Mouse (Mus musculus) heart, embryonic 12.5 days (tissue): ENCODE results near the gene Tfap2c. TPM values are rescaled to one million over a fixed set of nuclear protein-coding genes. Genes with fewer than 3 reads are reported as not detected.

Source experiments
- ATAC-seq: fragments of 200-750 bp; cut with Nextera tagmentation; 2 replicates; pipeline ENCODE4 v1.8.0; 2017; ENCODE audit warnings: moderate TSS enrichment, moderate library complexity; ENCODE audit not compliant: insufficient number of reproducible peaks, low FRiP score
- H3K27ac ChIP-seq: fragments of 300-500 bp; sonication (generic); 2 replicates; pipeline ENCODE4 v1.5.1; 2016; ENCODE audit warnings: mild to moderate bottlenecking, moderate library complexity; ENCODE audit not compliant: poor library complexity, severe bottlenecking
- H3K27me3 ChIP-seq: fragments of 300-500 bp; sonication (generic); replicated peaks from 2 replicates; pipeline ENCODE4 v1.6.1; 2016; ENCODE audit warnings: mild to moderate bottlenecking, moderate library complexity
- H3K36me3 ChIP-seq: fragments of 300-500 bp; sonication (generic); 2 replicates; pipeline ENCODE4 v1.6.1; 2016; ENCODE audit warnings: mild to moderate bottlenecking, moderate library complexity
- H3K4me1 ChIP-seq: fragments of 300-500 bp; sonication (generic); replicated peaks from 2 replicates; pipeline ENCODE4 v1.6.1; 2016; ENCODE audit warnings: mild to moderate bottlenecking
- H3K4me2 ChIP-seq: fragments of 300-500 bp; sonication (generic); 2 replicates; pipeline ENCODE4 v1.6.1; 2016; ENCODE audit warnings: mild to moderate bottlenecking, moderate library complexity
- H3K4me3 ChIP-seq: fragments of 300-500 bp; sonication (generic); 2 replicates; pipeline ENCODE4 v1.5.1; 2016; ENCODE audit warnings: mild to moderate bottlenecking
- H3K9ac ChIP-seq: fragments of 300-500 bp; sonication (generic); 2 replicates; pipeline ENCODE4 v1.6.1; 2016; ENCODE audit warnings: mild to moderate bottlenecking, moderate library complexity
- H3K9me3 ChIP-seq: fragments of 300-500 bp; sonication (generic); replicated peaks from 2 replicates; pipeline ENCODE4 v1.6.1; 2016; ENCODE audit warnings: mild to moderate bottlenecking, moderate library complexity
- WGBS: fragments of 180-500 bp; shearing (Covaris S2); methylation state at CpG from one replicate; pipeline ENCODE4 v1.1.7; 2016; 5-methylcytosine and 5-hydroxymethylcytosine counted together
- polyA plus RNA-seq: library from polyadenylated mRNA; unstranded; fragments of >200 nt; fragmentation: Nextera tagmentation; extraction: Ambion mirVana; gene quantifications from 2 replicates; pipeline ENCODE4 v1.2.1, GENCODE M21; 2016

Tfap2c gene
- polyA plus RNA-seq = 0.10 TPM in 1 of 2 replicates, not detected in the other

DNA sequence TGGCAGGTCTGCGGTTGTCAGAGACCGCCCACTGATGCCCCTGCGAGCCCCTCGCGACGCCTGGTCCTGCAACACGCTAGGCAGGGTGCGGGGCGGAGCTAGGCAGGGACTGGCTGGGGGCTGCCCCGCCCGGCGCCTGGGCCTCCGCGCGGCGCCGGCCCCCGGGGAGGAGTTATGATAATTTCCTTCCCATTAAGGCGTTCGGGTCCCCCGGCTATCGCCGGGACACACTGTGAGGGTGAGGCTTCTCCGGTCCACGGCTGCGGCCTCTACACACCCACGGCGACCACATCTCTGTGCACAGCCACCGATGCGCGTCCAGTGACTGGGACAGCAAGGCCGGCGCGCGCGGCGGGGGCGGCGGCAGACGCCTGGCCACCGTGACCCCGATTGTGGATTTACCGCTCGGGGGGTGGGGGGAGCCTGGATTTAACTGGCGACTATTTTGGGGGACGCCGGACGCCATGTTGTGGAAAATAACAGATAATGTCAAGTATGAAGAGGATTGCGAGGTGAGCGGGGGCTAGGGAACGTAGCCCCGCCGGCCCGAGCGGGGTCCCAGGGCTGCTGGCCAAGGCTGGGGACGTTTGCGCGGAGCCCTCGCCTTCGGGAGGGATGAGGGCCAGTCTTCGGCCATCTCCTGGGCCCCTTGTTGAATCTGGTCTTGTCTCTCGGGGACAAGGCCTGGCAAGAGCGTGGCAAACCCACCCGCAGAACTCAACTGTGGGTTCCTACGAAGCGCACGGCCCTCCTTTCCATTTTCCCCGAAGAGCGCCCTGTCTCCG, at the start of gene Tfap2c:
Gene Tfap2c, plus strand, starts transcription at position 223 of the 785 bp plus-strand sequence.
- WGBS = under 1% methylated on average over 70 of the region's 70 CpGs
- Histone ChIP-seq H3K36me3 (no peaks in the 10 kb centered on the region), H3K27me3 (peaks cover 95% of the 10 kb centered on the region), H3K4me2 (peak within 1 kb of the TSS; percentile 74), H3K4me1 (peaks cover 44% of the 10 kb centered on the region), H3K27ac (no peak within 1 kb of the TSS), H3K4me3 (peak within 1 kb of the TSS; percentile 45), H3K9me3 (no peaks in the 10 kb centered on the region), H3K9ac (no peak within 1 kb of the TSS)
- ATAC-seq = peak; percentile 40; the same call in 1 of the 2 replicates

DNA sequence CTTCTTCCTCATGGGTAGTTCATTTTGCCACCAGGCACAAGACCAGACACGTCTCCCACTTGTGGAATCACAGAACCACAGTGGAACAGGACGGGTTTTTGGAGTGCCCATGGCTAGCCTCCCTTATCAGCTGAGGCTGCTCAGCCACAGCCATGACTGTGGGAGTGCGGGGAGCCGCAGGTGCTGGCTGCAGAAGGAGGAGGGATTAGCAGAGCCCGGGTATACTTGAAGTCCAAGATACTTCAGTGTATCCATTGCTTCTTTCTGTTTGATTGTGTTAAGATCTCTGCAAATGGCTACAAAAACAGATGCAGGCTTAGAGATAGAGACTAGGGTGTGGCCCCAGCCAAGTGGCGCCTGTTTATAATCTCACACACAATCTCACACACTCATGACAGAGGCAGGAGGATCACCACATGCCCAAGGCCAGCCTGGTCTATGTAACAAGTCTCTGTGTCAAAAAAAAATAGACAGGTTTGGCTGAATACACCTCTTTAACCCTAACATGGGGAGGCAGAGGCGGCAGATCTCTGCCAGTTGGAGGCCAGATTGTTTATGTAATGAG, 48.6 kb upstream of the Tfap2c start:
- H3K9ac ChIP-seq = no peak overlapping the region
- no peak overlapping the region for H3K27ac ChIP-seq
- H3K4me1 ChIP-seq = 0 out of 2 replicates have a peak, but pooled peaks cover 4% of the 10 kb centered on the region
- H3K4me2 ChIP-seq = no peak overlapping the region
- 20% methylated on average over 7 of the region's 7 CpGs for WGBS
- H3K27me3 ChIP-seq = 0 out of 2 replicates have a peak, but pooled peaks cover 3% of the 10 kb centered on the region
- no peak overlapping the region for H3K4me3 ChIP-seq
- no peaks in the 10 kb centered on the region for H3K36me3 ChIP-seq
- no peak for ATAC-seq
- H3K9me3 ChIP-seq = no peaks in the 10 kb centered on the region

DNA sequence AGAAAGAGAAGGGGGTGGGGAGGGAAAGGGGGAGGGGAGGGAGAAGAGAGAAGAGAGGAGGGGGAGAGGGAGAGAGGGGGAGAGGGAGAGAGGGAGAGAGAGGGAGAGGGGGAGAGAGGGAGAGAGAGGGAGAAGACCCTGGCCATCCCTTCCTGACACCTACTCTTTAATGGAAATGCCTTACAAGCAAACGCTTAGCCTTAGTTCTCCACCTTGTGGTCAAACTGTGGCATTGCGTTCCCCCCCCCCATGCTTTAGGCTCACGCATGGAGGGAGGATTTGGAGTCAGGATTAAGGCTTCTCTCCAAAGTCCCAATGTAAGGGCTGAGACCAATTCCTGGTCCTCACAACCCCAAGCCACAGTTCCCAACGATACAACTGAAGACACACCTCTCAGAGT, 48.1 kb upstream of the Tfap2c start:
- Histone ChIP-seq H3K36me3 (no peaks in the 10 kb centered on the region), H3K9me3 (no peaks in the 10 kb centered on the region), H3K4me3 (no peak overlapping the region), H3K27me3 (0 out of 2 replicates have a peak, but pooled peaks cover 3% of the 10 kb centered on the region), H3K27ac (no peak overlapping the region), H3K4me2 (no peak overlapping the region), H3K4me1 (0 out of 2 replicates have a peak, but pooled peaks cover 4% of the 10 kb centered on the region), H3K9ac (no peak overlapping the region)
- WGBS = 4% methylated on average over 4 of the region's 4 CpGs
- ATAC-seq = no peak; the same call in 1 of the 2 replicates

DNA sequence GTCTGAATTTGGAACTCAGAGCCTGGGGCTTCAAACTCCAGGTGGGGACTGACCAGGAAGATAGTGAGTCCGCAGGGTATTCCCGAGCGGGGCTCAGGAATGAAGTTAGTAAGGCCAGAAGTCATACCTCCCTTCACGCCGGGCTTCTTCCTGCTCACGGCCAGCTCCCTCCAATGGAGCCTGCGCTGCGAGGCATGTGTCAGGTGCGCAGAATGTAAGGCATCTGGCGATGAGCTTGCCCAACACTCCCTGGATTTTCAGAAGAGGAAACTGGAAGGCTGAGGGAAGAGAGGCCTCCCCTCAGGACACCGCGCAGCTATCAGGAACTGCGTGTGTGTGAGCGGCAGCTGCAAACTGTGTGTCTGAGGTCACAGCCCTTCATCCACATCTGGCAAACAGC, 47.2 kb upstream of the Tfap2c start:
- Histone ChIP-seq H3K9ac (no peak overlapping the region), H3K27me3 (0 out of 2 replicates have a peak, but pooled peaks cover 3% of the 10 kb centered on the region), H3K27ac (no peak overlapping the region), H3K4me2 (no peak overlapping the region), H3K36me3 (no peaks in the 10 kb centered on the region), H3K4me3 (no peak overlapping the region), H3K9me3 (no peaks in the 10 kb centered on the region), H3K4me1 (0 out of 2 replicates have a peak, but pooled peaks cover 4% of the 10 kb centered on the region)
- WGBS = 55% methylated on average over 14 of the region's 14 CpGs
- no peak for ATAC-seq

DNA sequence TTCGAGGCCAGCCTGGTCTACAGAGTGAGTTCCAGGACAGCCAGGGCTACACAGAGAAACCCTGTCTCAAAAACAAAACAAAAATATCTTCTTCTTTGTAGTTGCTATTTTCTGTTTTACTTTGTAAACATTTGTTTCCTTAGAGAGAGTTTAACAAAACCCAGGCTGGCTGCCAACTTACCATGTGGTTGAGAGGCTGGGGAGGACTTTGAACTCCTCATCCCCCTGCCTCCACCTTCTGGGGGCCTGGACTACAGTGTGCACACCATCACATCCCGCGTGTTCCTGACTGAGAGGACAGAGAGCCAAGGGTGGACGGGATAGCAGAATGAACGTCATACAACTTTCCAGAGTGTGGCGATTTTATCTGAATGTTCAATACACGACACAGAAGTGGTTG, 43.3 kb upstream of the Tfap2c start:
- Histone ChIP-seq H3K9ac (no peak overlapping the region), H3K36me3 (no peaks in the 10 kb centered on the region), H3K4me1 (no peaks in the 10 kb centered on the region), H3K9me3 (no peaks in the 10 kb centered on the region), H3K4me3 (no peak overlapping the region), H3K27ac (no peak overlapping the region), H3K27me3 (0 out of 2 replicates have a peak, but pooled peaks cover 3% of the 10 kb centered on the region), H3K4me2 (no peak overlapping the region)
- no peak for ATAC-seq
- WGBS = 84% methylated on average over 7 of the region's 7 CpGs

DNA sequence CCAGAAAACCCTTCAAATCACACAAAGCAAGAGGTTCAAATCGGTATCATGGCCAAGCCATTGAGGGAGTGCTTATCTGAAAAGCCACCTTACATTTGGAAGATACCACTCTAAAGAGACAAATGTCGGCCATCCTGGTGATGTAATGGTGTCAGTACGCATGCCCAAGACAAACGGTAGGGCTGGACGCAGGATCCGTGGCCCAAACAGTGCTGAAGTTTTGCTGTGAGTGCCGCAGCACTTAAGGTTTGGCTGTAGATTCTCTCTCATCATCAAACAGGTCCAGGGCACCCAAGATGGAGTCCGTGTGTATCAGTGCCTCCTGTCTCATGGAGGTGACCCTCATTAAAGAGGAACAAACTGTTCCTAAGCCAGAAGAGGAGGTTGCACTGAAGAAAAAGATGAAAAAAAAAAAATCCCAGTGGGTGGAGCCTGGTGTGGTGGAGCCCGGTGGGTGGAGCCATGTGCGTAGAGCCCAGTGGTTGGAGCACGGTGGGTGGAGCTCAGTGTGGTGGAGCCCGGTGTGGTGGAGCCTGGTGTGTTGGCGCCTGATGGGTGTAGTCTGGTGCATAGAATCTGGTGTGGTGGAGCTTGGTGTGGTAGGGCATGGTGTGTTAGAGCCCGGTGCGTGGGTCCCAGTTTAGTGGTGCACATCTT, 39.2 kb upstream of the Tfap2c start:
- no peak overlapping the region for H3K4me3 ChIP-seq
- no peaks in the 10 kb centered on the region for H3K4me1 ChIP-seq
- 0 out of 2 replicates have a peak, but pooled peaks cover 7% of the 10 kb centered on the region for H3K9me3 ChIP-seq
- H3K27me3 ChIP-seq = 0 out of 2 replicates have a peak, but pooled peaks cover 2% of the 10 kb centered on the region
- no peak overlapping the region for H3K4me2 ChIP-seq
- H3K9ac ChIP-seq = no peak overlapping the region
- ATAC-seq = no peak
- H3K36me3 ChIP-seq = no peaks in the 10 kb centered on the region
- 78% methylated on average over 15 of the region's 15 CpGs for WGBS
- no peak overlapping the region for H3K27ac ChIP-seq

DNA sequence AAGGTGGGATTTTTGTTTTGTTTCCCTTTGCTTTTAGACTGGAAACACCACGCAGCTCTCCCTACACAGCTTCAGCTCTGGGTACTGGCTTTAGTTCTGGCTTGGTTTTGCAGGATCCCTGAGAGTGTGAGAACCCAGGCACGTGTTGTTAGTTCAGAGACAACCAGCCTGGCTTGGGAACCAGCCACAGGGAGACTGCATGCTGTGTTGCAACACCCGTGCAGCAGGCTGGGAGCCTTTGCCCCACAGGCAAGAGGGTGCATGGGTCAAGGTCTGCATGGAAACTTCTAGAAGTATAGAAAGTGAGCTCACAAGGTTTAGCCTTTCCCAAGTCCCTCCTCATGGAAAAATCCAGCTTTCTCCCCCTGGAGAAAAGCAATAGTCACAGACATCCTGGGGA, 38.5 kb upstream of the Tfap2c start:
- no peaks in the 10 kb centered on the region for H3K4me1 ChIP-seq
- no peaks in the 10 kb centered on the region for H3K36me3 ChIP-seq
- peaks cover 7% of the 10 kb centered on the region; the same call in 1 of the 2 replicates for H3K27me3 ChIP-seq
- WGBS = 44% methylated on average over 3 of the region's 3 CpGs
- H3K9ac ChIP-seq = no peak overlapping the region
- H3K9me3 ChIP-seq = 0 out of 2 replicates have a peak, but pooled peaks cover 7% of the 10 kb centered on the region
- no peak overlapping the region for H3K27ac ChIP-seq
- no peak for ATAC-seq
- no peak overlapping the region for H3K4me3 ChIP-seq
- no peak overlapping the region for H3K4me2 ChIP-seq

DNA sequence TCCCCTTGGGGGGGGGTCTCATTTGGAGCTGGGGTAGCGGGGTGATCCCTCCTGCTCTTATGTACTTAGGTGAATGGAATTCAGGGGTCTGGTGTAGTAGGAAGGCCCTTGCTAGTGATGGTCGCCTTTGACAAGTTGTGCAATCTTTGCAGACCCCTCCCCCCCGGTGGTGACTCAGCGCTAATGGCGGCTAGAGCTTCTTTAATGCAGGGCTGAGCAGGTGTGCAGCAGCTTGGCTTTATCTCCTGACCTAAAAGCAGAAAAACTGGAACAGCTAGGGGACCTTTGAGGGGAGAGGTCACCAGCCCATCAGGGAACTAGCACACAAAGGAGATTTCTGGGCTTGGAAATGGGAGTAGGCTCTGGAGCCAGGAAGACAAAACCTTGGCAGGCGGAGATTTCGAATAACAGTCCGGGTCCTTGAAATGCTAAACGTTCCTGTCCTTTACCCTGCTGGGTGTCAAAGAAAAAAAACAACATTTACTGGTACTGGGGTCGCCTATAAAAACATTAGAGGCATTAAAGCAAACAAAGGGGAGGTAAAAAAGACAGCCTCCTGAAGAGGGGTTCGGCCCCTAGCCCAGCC, 32.9 kb upstream of the Tfap2c start:
- Histone ChIP-seq H3K27me3 (peaks cover 11% of the 10 kb centered on the region; the same call in 1 of the 2 replicates), H3K27ac (no peak overlapping the region), H3K4me2 (no peak overlapping the region), H3K4me3 (no peak overlapping the region), H3K36me3 (no peaks in the 10 kb centered on the region), H3K9ac (no peak overlapping the region), H3K4me1 (0 out of 2 replicates have a peak, but pooled peaks cover 6% of the 10 kb centered on the region), H3K9me3 (0 out of 2 replicates have a peak, but pooled peaks cover 7% of the 10 kb centered on the region)
- ATAC-seq = no peak
- WGBS = 31% methylated on average over 11 of the region's 11 CpGs

DNA sequence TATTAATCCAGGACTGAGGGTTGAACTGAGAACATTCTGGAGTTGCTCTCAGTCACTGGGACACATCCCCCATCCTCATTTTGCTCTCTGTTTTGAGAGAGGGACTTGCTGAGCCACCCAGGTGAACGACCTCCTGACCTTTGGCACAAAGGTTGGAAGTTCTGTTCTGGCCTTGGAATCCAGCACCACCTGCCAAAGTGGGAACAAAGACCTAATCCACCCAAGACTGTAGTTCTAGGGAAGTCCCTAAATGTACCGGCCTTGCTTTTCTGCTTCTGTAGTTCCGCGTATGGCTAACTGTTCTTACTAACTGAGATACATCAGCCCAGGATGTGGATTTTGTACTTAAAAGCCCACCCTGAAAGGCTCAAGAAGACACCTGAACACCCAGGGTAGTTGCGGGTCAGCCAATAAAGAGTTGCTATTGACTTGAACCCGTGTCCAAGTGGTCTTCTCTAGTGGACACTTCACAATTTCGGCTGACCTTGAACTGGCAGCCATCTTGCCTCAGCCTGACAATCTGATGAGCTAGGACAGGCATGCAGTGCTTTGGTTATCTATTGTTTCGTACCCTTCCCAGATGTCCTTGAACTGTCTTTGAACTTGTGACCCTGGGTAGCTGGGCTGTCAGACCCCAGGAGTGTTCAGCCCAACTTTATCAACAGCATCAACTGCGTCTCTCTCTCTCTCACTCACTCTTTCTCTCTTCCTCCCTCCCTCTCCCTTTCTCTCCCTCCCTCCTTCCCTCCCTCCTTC, 28.6 kb upstream of the Tfap2c start:
- H3K27ac ChIP-seq = no peak overlapping the region
- no peak overlapping the region for H3K4me2 ChIP-seq
- no peak for ATAC-seq
- no peak overlapping the region for H3K9ac ChIP-seq
- 77% methylated on average over 9 of the region's 9 CpGs for WGBS
- no peaks in the 10 kb centered on the region for H3K9me3 ChIP-seq
- H3K27me3 ChIP-seq = peaks cover 4% of the 10 kb centered on the region; the same call in 1 of the 2 replicates
- H3K36me3 ChIP-seq = no peaks in the 10 kb centered on the region
- 0 out of 2 replicates have a peak, but pooled peaks cover 6% of the 10 kb centered on the region for H3K4me1 ChIP-seq
- no peak overlapping the region for H3K4me3 ChIP-seq

DNA sequence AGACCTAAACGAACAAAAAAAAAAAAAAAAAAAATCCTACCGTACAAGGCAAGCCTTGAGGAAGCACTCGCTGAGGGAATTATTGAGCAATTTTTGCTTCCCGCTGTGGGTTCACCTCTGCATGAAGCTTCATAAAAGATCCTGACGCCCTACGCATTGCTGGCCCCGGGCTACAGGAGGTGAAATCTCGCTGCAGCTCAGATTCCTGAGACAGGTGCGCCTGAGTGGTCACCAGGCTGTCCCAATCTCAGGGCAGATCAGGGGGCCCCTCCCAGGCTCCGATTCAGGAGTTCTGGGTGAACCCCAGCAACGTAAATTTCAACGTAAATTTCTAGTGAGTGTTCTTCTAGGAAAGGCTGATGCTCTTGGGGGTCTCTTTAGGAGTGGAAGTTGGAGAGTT, 26.9 kb upstream of the Tfap2c start:
- no peak overlapping the region for H3K9ac ChIP-seq
- H3K9me3 ChIP-seq = no peaks in the 10 kb centered on the region
- H3K4me3 ChIP-seq = no peak overlapping the region
- 0 out of 2 replicates have a peak, but pooled peaks cover 6% of the 10 kb centered on the region for H3K4me1 ChIP-seq
- no peaks in the 10 kb centered on the region for H3K36me3 ChIP-seq
- H3K4me2 ChIP-seq = no peak overlapping the region
- H3K27me3 ChIP-seq = no peaks in the 10 kb centered on the region
- no peak for ATAC-seq
- H3K27ac ChIP-seq = no peak overlapping the region
- WGBS = 80% methylated on average over 12 of the region's 12 CpGs
